Mouse (Mus musculus): Measurements from ENCODE around the gene Tmem94. TPM values are rescaled to one million over a fixed set of nuclear protein-coding genes. Genes with fewer than 3 reads are reported as not detected.

Tmem94 gene
- polyA plus RNA-seq, 1 experiment = not detected

DNA sequence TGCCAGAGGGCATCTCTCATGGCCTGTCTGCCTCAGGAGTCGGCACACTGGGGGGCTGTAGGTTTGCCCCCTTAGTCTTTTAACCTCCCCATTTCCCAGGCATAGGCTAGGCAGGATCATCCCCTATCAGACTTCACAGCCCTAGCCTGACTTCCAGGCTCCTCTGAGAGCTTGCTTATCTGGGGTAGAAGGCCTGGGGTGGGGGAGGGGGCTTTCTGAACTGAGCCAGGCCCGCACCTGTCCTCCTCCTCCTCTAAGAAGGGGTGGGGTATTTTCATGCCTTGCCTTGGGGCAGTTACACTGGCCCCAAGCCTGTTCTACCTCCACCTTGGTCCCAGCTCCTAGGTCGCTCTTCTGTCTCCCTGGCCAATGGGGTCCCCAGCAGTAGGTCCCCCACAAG is 66.3 kb downstream of the Tmem94 start:
- TF ChIP-seq POLR2A (IDR thresholded peaks at IDR 0.05; ENCODE audit: insufficient read depth, low read depth, low read length) (no peak), CTCF (IDR thresholded peaks at IDR 0.05; ENCODE audit: insufficient read depth, low read depth, low read length) (no peak)
- WGBS = 63% methylated on average over 3 of the region's 3 CpGs
- H3K4me3 ChIP-seq (ENCODE audit: insufficient read depth, low read depth, low read length) = no peak overlapping the region
- H3K27ac ChIP-seq (ENCODE audit: insufficient read depth, low read depth, low read length) = no peak overlapping the region
- peaks cover 2% of the 10 kb centered on the region; the same call in 1 of the 2 replicates for H3K4me1 ChIP-seq (ENCODE audit: control insufficient read depth, insufficient read depth, low read length)

GRCm38 (mm10) chr11:115832064-115832463 is 66.8 kb downstream of the Tmem94 start:
- Histone ChIP-seq H3K27ac (ENCODE audit: insufficient read depth, low read depth, low read length) (no peak overlapping the region), H3K4me1 (ENCODE audit: control insufficient read depth, insufficient read depth, low read length) (peaks cover 2% of the 10 kb centered on the region; the same call in 1 of the 2 replicates), H3K4me3 (ENCODE audit: insufficient read depth, low read depth, low read length) (no peak overlapping the region)
- 86% methylated on average over 6 of the region's 6 CpGs for WGBS
- TF ChIP-seq POLR2A (IDR thresholded peaks at IDR 0.05; ENCODE audit: insufficient read depth, low read depth, low read length) = no peak
- TF ChIP-seq CTCF (IDR thresholded peaks at IDR 0.05; ENCODE audit: insufficient read depth, low read depth, low read length) = no peak

DNA sequence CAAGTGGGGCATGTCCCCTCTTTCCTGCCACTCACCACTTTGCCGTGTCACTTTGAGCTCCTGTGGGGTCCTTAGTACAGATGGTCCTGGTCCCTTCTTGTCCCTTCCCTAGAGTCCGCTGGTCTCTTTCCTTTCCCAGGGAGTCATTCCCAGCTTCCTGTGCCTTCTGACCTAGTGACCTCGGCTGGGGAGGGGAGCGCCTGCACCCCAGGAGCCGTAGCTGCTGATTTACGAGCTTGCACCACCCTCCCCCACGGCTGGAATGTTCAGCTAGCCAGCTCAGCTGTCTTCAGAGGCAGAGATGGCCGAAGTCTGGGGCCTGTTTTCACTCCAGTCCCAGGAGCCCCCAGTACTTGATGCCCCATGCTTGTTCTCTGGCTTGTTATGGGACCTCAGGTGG is 67.3 kb downstream of the Tmem94 start:
- 52% methylated on average over 8 of the region's 8 CpGs for WGBS
- Histone ChIP-seq H3K4me1 (ENCODE audit: control insufficient read depth, insufficient read depth, low read length) (peaks cover 2% of the 10 kb centered on the region; the same call in 1 of the 2 replicates), H3K27ac (ENCODE audit: insufficient read depth, low read depth, low read length) (no peak overlapping the region), H3K4me3 (ENCODE audit: insufficient read depth, low read depth, low read length) (no peak overlapping the region)
- no peak for TF ChIP-seq POLR2A (IDR thresholded peaks at IDR 0.05; ENCODE audit: insufficient read depth, low read depth, low read length)
- no peak for TF ChIP-seq CTCF (IDR thresholded peaks at IDR 0.05; ENCODE audit: insufficient read depth, low read depth, low read length)

DNA sequence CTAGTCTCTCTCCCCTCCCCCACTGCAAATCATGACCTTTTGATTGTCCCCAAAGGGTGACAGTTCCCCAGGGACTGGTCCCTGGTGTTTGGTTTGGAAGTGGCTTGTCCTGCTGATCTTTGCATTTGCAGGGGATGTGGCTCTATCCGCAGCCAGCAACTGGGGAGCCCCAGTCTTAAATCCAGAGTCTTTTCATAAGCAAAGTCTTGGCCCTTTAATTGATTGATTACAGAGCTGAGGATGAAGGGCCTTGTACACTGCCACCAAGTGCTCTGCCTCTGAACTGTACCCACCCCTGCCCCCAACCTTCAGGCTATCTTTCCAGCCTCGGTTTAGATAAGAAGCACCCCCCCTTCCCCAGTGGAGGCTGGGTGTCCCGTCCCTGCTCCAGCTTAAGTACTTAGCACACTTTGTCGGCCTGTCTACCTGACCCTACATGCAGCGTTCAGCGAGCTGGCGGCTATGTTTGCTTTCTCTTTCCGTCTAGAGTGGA is 67.8 kb downstream of the Tmem94 start:
- Histone ChIP-seq H3K4me3 (ENCODE audit: insufficient read depth, low read depth, low read length) (no peak overlapping the region), H3K4me1 (ENCODE audit: control insufficient read depth, insufficient read depth, low read length) (peaks cover 2% of the 10 kb centered on the region; the same call in 1 of the 2 replicates), H3K27ac (ENCODE audit: insufficient read depth, low read depth, low read length) (no peak overlapping the region)
- WGBS = 63% methylated on average over 8 of the region's 8 CpGs
- TF ChIP-seq CTCF (IDR thresholded peaks at IDR 0.05; ENCODE audit: insufficient read depth, low read depth, low read length) = no peak
- TF ChIP-seq POLR2A (IDR thresholded peaks at IDR 0.05; ENCODE audit: insufficient read depth, low read depth, low read length) = no peak

- no peak overlapping the region for H3K27ac ChIP-seq (ENCODE audit: insufficient read depth, low read depth, low read length)
- WGBS = 74% methylated on average over 6 of the region's 6 CpGs
- peaks cover 2% of the 10 kb centered on the region; the same call in 1 of the 2 replicates for H3K4me1 ChIP-seq (ENCODE audit: control insufficient read depth, insufficient read depth, low read length)
- TF ChIP-seq POLR2A (IDR thresholded peaks at IDR 0.05; ENCODE audit: insufficient read depth, low read depth, low read length) = no peak
- no peak for TF ChIP-seq CTCF (IDR thresholded peaks at IDR 0.05; ENCODE audit: insufficient read depth, low read depth, low read length)
- no peak overlapping the region for H3K4me3 ChIP-seq (ENCODE audit: insufficient read depth, low read depth, low read length)
Measured at GRCm38 (mm10) chr11:115834033-115834432, 68.8 kb downstream of the Tmem94 start.

DNA sequence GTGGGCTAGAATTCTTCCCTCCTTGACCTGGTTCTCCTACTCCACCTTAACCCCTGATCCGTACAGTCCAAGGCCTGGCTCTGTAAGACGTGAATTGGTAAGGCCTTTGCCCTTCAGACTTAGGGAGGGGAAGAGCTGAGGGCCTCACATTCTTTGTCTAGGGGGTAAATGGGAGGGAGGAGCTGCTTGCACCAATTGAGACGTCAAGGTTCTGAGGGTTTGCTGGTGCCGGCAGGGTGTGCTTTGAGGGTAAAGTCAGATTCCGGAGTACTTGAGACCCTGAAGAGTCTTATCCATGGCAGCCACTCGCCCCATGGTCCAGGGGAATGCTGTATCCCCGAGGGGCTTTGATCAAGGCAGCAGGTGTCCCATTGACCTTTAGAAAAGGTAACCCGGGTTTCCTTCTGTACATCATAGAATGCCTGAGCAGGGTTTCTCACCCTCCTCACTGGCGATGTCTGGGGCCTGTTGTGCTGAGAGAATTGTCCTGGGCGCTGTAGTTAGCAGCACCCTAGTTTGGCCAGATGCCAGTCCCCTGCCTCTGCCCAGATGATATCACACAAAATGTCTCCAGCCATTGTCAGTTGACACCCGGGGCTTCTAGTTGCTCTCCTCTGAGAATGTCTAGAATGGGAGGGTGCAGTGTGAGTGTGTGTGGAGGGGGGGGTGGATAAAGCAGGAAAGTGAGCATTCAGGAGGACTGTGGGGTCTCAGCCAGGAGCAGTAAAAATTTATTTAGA is 71.6 kb downstream of the Tmem94 start:
- Histone ChIP-seq H3K4me3 (ENCODE audit: insufficient read depth, low read depth, low read length) (no peak overlapping the region), H3K27ac (ENCODE audit: insufficient read depth, low read depth, low read length) (no peak overlapping the region), H3K4me1 (ENCODE audit: control insufficient read depth, insufficient read depth, low read length) (peaks cover 2% of the 10 kb centered on the region; the same call in 1 of the 2 replicates)
- TF ChIP-seq POLR2A (IDR thresholded peaks at IDR 0.05; ENCODE audit: insufficient read depth, low read depth, low read length) = no peak
- TF ChIP-seq CTCF (IDR thresholded peaks at IDR 0.05; ENCODE audit: insufficient read depth, low read depth, low read length) = no peak
- 62% methylated on average over 11 of the region's 11 CpGs for WGBS

- WGBS = 97% methylated on average over 22 of the region's 22 CpGs
- H3K27ac ChIP-seq (ENCODE audit: insufficient read depth, low read depth, low read length) = no peak overlapping the region
- no peak overlapping the region for H3K4me3 ChIP-seq (ENCODE audit: insufficient read depth, low read depth, low read length)
- H3K4me1 ChIP-seq (ENCODE audit: control insufficient read depth, insufficient read depth, low read length) = peaks cover 2% of the 10 kb centered on the region; the same call in 1 of the 2 replicates
- TF ChIP-seq POLR2A (IDR thresholded peaks at IDR 0.05; ENCODE audit: insufficient read depth, low read depth, low read length) (no peak), CTCF (IDR thresholded peaks at IDR 0.05; ENCODE audit: insufficient read depth, low read depth, low read length) (no peak)
Measured at GRCm38 (mm10) chr11:115837606-115838345, 72.5 kb downstream of the Tmem94 start.

GRCm38 (mm10) chr11:115838895-115839311 is 73.7 kb downstream of the Tmem94 start:
- H3K4me3 ChIP-seq (ENCODE audit: insufficient read depth, low read depth, low read length) = no peak overlapping the region
- TF ChIP-seq CTCF (IDR thresholded peaks at IDR 0.05; ENCODE audit: insufficient read depth, low read depth, low read length) (no peak), POLR2A (IDR thresholded peaks at IDR 0.05; ENCODE audit: insufficient read depth, low read depth, low read length) (no peak)
- 71% methylated on average over 4 of the region's 4 CpGs for WGBS
- no peak overlapping the region for H3K27ac ChIP-seq (ENCODE audit: insufficient read depth, low read depth, low read length)
- peaks cover 2% of the 10 kb centered on the region; the same call in 1 of the 2 replicates for H3K4me1 ChIP-seq (ENCODE audit: control insufficient read depth, insufficient read depth, low read length)

GRCm38 (mm10) chr11:115839732-115840131 is 74.5 kb downstream of the Tmem94 start:
- WGBS = 79% methylated on average over 3 of the region's 3 CpGs
- H3K4me1 ChIP-seq (ENCODE audit: control insufficient read depth, insufficient read depth, low read length) = no peaks in the 10 kb centered on the region
- H3K27ac ChIP-seq (ENCODE audit: insufficient read depth, low read depth, low read length) = no peak overlapping the region
- H3K4me3 ChIP-seq (ENCODE audit: insufficient read depth, low read depth, low read length) = no peak overlapping the region
- TF ChIP-seq POLR2A (IDR thresholded peaks at IDR 0.05; ENCODE audit: insufficient read depth, low read depth, low read length) (no peak), CTCF (IDR thresholded peaks at IDR 0.05; ENCODE audit: insufficient read depth, low read depth, low read length) (no peak)

Data from olfactory bulb, adult 2 months (tissue).